In genomic region chr16:3743503-3744185, GRCm38 (mm10) we compare ENCODE assay signal across 1 mouse cellular context.
TF ChIP-seq lines count a peak whose summit lies in the region.

TSS of gene Zfp263 (plus strand) at chr16:3744093.

TF ChIP-seq in MEL, 35 proteins besides CTCF, POLR2A, EP300 and RAD21 (continued from another document):
- 0 out of 2 replicates have a peak, but pooled peaks have one; percentile 17 for TF ChIP-seq RCOR1 (IDR thresholded peaks at IDR 0.05; ENCODE audit: low read depth, low read length)
- no peak for TF ChIP-seq GABPA (IDR thresholded peaks at IDR 0.05; ENCODE audit: low read depth, low read length)
- TF ChIP-seq MEF2A (IDR thresholded peaks at IDR 0.05; ENCODE audit: extremely low read depth, insufficient replicate concordance, low read depth, low read length, poor library complexity, severe bottlenecking) = no peak
- TF ChIP-seq MYB (IDR thresholded peaks at IDR 0.05; ENCODE audit: low read depth, low read length) = peak; percentile 87
- TF ChIP-seq MAX (IDR thresholded peaks at IDR 0.05; ENCODE audit: low read length) = peak; percentile 90
